Mouse (Mus musculus) cortical plate, adult 2 months (tissue): ENCODE data around the gene Eomes. TPM values are rescaled to one million over a fixed set of nuclear protein-coding genes. Genes with fewer than 3 reads are reported as not detected.

ENCODE experiments used
- H3K27ac ChIP-seq: fragments of 200-500 bp; 2 replicates; pipeline ENCODE4 v1.5.1; 2012; ENCODE audit warnings: low read length, control low read depth, inconsistent platforms; ENCODE audit not compliant: insufficient read depth
- H3K4me1 ChIP-seq: fragments of 200-500 bp; 2 replicates; pipeline ENCODE4 v1.6.1; 2011; ENCODE audit warnings: low read length; ENCODE audit not compliant: control insufficient read depth, insufficient read depth
- H3K4me3 ChIP-seq: fragments of 200-500 bp; 2 replicates; pipeline ENCODE4 v1.5.1; 2011; ENCODE audit warnings: mild to moderate bottlenecking, low read length, control low read depth; ENCODE audit not compliant: insufficient read depth
- CTCF ChIP-seq: fragments of 200-500 bp; IDR thresholded peaks from 2 replicates; pipeline ENCODE4 v1.5.1; 2011; ENCODE audit warnings: mild to moderate bottlenecking, control low read depth, low read length; ENCODE audit not compliant: insufficient read depth; ENCODE audit errors: extremely low read depth
- POLR2A ChIP-seq: fragments of 200-500 bp; IDR thresholded peaks from 2 replicates; pipeline ENCODE4 v1.6.1; 2011; ENCODE audit warnings: mild to moderate bottlenecking, low read length, control low read depth; ENCODE audit not compliant: insufficient read depth; ENCODE audit errors: extremely low read depth
- polyA plus RNA-seq: library from polyadenylated mRNA; depleted of rRNA; stranded (reverse); fragments of >200 nt; gene quantifications from 2 replicates; pipeline ENCODE4 v1.2.3, GENCODE M21; 2012; rRNA removed

Eomes gene
- polyA plus RNA-seq, 1 experiment, result 0.04 TPM

DNA sequence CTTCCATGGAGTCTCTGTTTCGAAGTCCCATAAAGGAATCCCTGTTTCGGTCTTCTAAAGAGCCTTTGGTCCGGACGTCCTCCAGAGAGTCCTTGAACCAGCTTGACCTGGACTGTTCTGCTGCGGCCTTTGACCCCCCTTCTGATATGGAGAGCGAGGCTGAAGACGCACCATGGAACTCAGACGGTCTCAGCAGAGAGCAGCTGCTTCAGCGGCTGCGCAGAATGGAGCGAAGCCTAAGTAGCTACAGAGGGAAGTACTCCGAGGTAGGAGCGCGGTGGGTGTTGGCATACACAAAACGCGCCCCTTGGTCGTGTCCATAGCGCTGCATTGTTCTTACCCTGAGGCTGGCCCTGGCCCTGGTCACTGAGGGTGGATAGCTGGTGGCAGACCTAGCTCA is 49.0 kb downstream of the Eomes start:
- Histone ChIP-seq H3K27ac (no peak overlapping the region), H3K4me3 (no peak overlapping the region), H3K4me1 (no peaks in the 10 kb centered on the region)
- no peak for TF ChIP-seq POLR2A
- TF ChIP-seq CTCF, result no peak

DNA sequence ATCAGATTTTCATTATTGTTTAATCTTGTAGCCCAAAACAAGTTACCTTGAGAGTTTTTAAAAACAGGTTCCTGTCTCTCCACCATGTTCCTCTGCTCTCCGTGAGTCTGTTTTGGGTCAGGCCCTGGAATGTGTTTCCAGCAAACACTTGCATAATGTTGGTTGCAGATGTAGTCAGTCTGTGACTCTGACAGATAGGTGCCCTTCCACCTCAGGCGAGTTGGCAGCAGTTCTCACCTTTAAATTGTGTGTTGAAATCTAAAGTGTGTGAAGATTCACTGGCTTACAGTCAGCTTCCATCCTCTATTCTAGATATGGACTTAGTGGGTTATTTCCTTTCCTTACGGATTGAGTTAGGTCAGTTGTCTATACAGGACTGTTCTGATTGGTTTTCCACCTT is 51.8 kb downstream of the Eomes start:
- no peak overlapping the region for H3K4me3 ChIP-seq
- H3K27ac ChIP-seq, result no peak overlapping the region
- no peak for TF ChIP-seq POLR2A
- TF ChIP-seq CTCF, result no peak
- H3K4me1 ChIP-seq, result no peaks in the 10 kb centered on the region

DNA sequence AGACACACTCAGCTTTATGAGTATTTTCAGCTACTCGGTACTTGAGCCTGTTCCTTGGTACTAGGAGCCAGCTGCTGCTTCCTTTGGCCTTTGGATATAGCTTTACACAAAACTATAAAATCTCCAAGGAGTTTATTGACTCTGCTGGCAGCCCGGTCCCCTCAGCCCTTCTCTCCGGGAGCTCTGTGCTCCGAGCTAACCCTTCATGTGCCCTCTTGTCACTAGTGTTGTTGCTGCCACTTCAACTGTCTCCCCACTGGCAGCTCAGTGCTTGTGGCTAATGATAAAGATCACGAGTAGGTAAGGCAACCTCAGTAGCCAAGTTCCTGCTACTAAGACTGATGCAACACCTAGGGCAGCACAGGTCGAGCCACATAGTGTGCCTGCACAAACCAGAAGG is 52.7 kb downstream of the Eomes start:
- no peak overlapping the region for H3K4me3 ChIP-seq
- no peak overlapping the region for H3K27ac ChIP-seq
- H3K4me1 ChIP-seq, result no peaks in the 10 kb centered on the region
- TF ChIP-seq POLR2A (no peak), CTCF (no peak)

DNA sequence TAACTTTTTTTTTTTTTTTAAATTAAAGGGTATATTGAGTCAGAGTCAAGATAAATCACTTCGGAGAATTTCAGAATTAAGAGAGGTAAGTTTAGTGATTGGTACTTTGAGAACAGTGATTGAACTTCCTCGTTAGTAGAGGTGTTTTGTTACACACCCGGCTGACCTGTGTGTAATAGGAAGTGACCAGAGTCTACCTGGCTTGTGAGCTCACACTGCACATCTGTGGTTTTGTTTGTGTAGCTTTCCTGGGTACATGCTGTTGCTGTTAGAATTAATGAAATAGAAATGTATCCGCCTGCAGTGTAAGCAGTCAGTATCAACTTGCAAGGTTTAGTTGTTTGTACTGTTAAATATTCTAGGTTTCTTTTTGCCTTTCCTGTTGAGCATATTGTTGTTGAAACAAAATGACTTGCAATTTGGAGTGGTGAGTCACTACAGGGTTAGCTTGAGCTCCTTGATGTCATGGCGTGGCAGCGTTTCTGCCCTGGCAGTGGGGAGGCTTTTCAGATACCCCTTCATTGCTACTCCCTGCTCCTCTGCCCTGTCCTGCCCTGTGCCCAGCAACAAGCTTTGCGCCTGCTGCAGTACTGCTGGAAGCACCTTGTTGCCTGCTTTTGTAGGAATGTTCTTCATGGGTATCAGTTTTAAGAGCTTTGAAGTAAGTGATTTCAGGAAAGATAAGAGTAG is 54.6 kb downstream of the Eomes start:
- no peak for TF ChIP-seq CTCF
- TF ChIP-seq POLR2A, result no peak
- H3K27ac ChIP-seq, result no peak overlapping the region
- no peak overlapping the region for H3K4me3 ChIP-seq

More for the DNA sequence above, 54.6 kb downstream of the Eomes start:
- no peaks in the 10 kb centered on the region for H3K4me1 ChIP-seq

Other genes starting within 250 kb of the Eomes start
- gene Golga4, start 28.1 kb downstream of the Eomes start, polyA plus RNA-seq, result 60.2 and 67.1 TPM in 2 replicates
- gene Itga9, start 128.5 kb downstream of the Eomes start, polyA plus RNA-seq, result 2.5 and 3.3 TPM in 2 replicates